Mouse (Mus musculus) limb, embryonic 12.5 days (tissue): ENCODE results near the gene Evi5l. TPM values are rescaled to one million over a fixed set of nuclear protein-coding genes. Genes with fewer than 3 reads are reported as not detected.

ENCODE experiments used
- ATAC-seq: fragments of 200-750 bp; cut with Nextera tagmentation; 2 replicates; pipeline ENCODE4 v1.8.0; 2017; ENCODE audit warnings: low read depth, moderate TSS enrichment; ENCODE audit not compliant: insufficient number of reproducible peaks, insufficient read depth, low FRiP score, low TSS enrichment
- H3K27ac ChIP-seq: fragments of 300-500 bp; sonication (generic); 2 replicates; pipeline ENCODE4 v1.5.1; 2016; ENCODE audit warnings: mild to moderate bottlenecking, moderate library complexity
- H3K27me3 ChIP-seq: fragments of 300-500 bp; sonication (generic); 2 replicates; pipeline ENCODE4 v1.6.1; 2016; ENCODE audit warnings: mild to moderate bottlenecking, moderate library complexity
- H3K36me3 ChIP-seq: fragments of 300-500 bp; sonication (generic); 2 replicates; pipeline ENCODE4 v1.6.1; 2016; ENCODE audit warnings: mild to moderate bottlenecking, moderate library complexity
- H3K4me1 ChIP-seq: fragments of 300-500 bp; sonication (generic); replicated peaks from 2 replicates; pipeline ENCODE4 v1.6.1; 2016
- H3K4me2 ChIP-seq: fragments of 300-500 bp; sonication (generic); 2 replicates; pipeline ENCODE4 v1.6.1; 2016; ENCODE audit warnings: mild to moderate bottlenecking, moderate library complexity
- H3K4me3 ChIP-seq: fragments of 300-500 bp; sonication (generic); replicated peaks from 2 replicates; pipeline ENCODE4 v1.5.1; 2016; ENCODE audit warnings: mild to moderate bottlenecking
- H3K9ac ChIP-seq: fragments of 300-500 bp; sonication (generic); replicated peaks from 2 replicates; pipeline ENCODE4 v1.6.1; 2016; ENCODE audit warnings: mild to moderate bottlenecking, moderate library complexity
- H3K9me3 ChIP-seq: fragments of 300-500 bp; sonication (generic); 2 replicates; pipeline ENCODE4 v1.6.1; 2016; ENCODE audit warnings: mild to moderate bottlenecking, moderate library complexity
- WGBS: fragments of 180-500 bp; shearing (Covaris S2); methylation state at CpG from one replicate; pipeline ENCODE4 v1.1.7; 2016; 5-methylcytosine and 5-hydroxymethylcytosine counted together
- polyA plus RNA-seq: library from polyadenylated mRNA; unstranded; fragments of >200 nt; fragmentation: Nextera tagmentation; extraction: Ambion mirVana; gene quantifications from 2 replicates; pipeline ENCODE4 v1.2.1, GENCODE M21; 2016

Evi5l gene
- polyA plus RNA-seq, 1 experiment from 2014 or later: 29.4 TPM

GRCm38 (mm10) chr8:4172486-4172885 lies 6.1 kb downstream of the Evi5l start:
- WGBS: 68% methylated on average over 3 of the region's 3 CpGs
- no peaks in the 10 kb centered on the region; the same call in 1 of the 2 replicates for H3K36me3 ChIP-seq
- no peak for ATAC-seq

GRCm38 (mm10) chr8:4174018-4174417 lies 7.7 kb downstream of the Evi5l start:
- 65% methylated on average over 2 of the region's 2 CpGs for WGBS
- no peaks in the 10 kb centered on the region for H3K9me3 ChIP-seq
- no peak overlapping the region for H3K4me2 ChIP-seq
- H3K27ac ChIP-seq: no peak overlapping the region
- H3K27me3 ChIP-seq: no peaks in the 10 kb centered on the region
- H3K4me3 ChIP-seq: no peak overlapping the region
- H3K9ac ChIP-seq: no peak overlapping the region
- 0 out of 2 replicates have a peak, but pooled peaks have one; percentile 31 for ATAC-seq
- no peaks in the 10 kb centered on the region; the same call in 1 of the 2 replicates for H3K36me3 ChIP-seq
- H3K4me1 ChIP-seq: no peaks in the 10 kb centered on the region

More at GRCm38 (mm10) chr8:4172486-4172885, 6.1 kb downstream of the Evi5l start:
- H3K9ac ChIP-seq: no peak overlapping the region
- no peak overlapping the region for H3K4me3 ChIP-seq
- H3K27me3 ChIP-seq: no peaks in the 10 kb centered on the region
- H3K27ac ChIP-seq: no peak overlapping the region
- 0 out of 2 replicates have a peak, but pooled peaks cover under 1% of the 10 kb centered on the region for H3K4me1 ChIP-seq
- H3K4me2 ChIP-seq: no peak overlapping the region
- no peaks in the 10 kb centered on the region for H3K9me3 ChIP-seq

- Histone ChIP-seq H3K9ac (no peak overlapping the region), H3K27me3 (no peaks in the 10 kb centered on the region), H3K4me3 (no peak overlapping the region), H3K27ac (no peak overlapping the region), H3K36me3 (peaks cover 44% of the 10 kb centered on the region), H3K4me1 (no peaks in the 10 kb centered on the region), H3K9me3 (no peaks in the 10 kb centered on the region), H3K4me2 (no peak overlapping the region)
- no peak for ATAC-seq
- 82% methylated on average over 8 of the region's 8 CpGs for WGBS
Observed at GRCm38 (mm10) chr8:4183409-4183808, 17.0 kb downstream of the Evi5l start.

- ATAC-seq: no peak
- Histone ChIP-seq H3K36me3 (peaks cover 51% of the 10 kb centered on the region), H3K27ac (no peak overlapping the region), H3K4me2 (no peak overlapping the region), H3K4me1 (no peaks in the 10 kb centered on the region), H3K4me3 (no peak overlapping the region), H3K27me3 (no peaks in the 10 kb centered on the region), H3K9me3 (no peaks in the 10 kb centered on the region), H3K9ac (no peak overlapping the region)
- WGBS: 90% methylated on average over 2 of the region's 2 CpGs
Observed at GRCm38 (mm10) chr8:4186151-4186550, 19.8 kb downstream of the Evi5l start.

GRCm38 (mm10) chr8:4188605-4189004 lies 22.2 kb downstream of the Evi5l start:
- H3K36me3 ChIP-seq: peaks cover 55% of the 10 kb centered on the region

GRCm38 (mm10) chr8:4189031-4189722 lies 22.8 kb downstream of the Evi5l start:
- H3K36me3 ChIP-seq: peaks cover 53% of the 10 kb centered on the region
- peaks cover 6% of the 10 kb centered on the region for H3K4me1 ChIP-seq
- no peak overlapping the region for H3K9ac ChIP-seq
- WGBS: 27% methylated on average over 3 of the region's 3 CpGs
- H3K27ac ChIP-seq: no peak overlapping the region
- no peak overlapping the region for H3K4me3 ChIP-seq
- no peak for ATAC-seq
- H3K4me2 ChIP-seq: no peak overlapping the region
- H3K27me3 ChIP-seq: no peaks in the 10 kb centered on the region
- H3K9me3 ChIP-seq: no peaks in the 10 kb centered on the region

More at GRCm38 (mm10) chr8:4188605-4189004, 22.2 kb downstream of the Evi5l start:
- H3K9ac ChIP-seq: no peak overlapping the region
- no peaks in the 10 kb centered on the region for H3K9me3 ChIP-seq
- H3K4me3 ChIP-seq: no peak overlapping the region
- peaks cover 6% of the 10 kb centered on the region for H3K4me1 ChIP-seq
- no peak overlapping the region for H3K4me2 ChIP-seq
- H3K27ac ChIP-seq: no peak overlapping the region
- no peaks in the 10 kb centered on the region for H3K27me3 ChIP-seq
- ATAC-seq: no peak

- WGBS: 69% methylated on average over 5 of the region's 5 CpGs
- Histone ChIP-seq H3K27me3 (no peaks in the 10 kb centered on the region), H3K27ac (no peak overlapping the region), H3K4me3 (no peak overlapping the region), H3K9ac (no peak overlapping the region), H3K4me2 (no peak overlapping the region), H3K9me3 (no peaks in the 10 kb centered on the region), H3K36me3 (peaks cover 28% of the 10 kb centered on the region), H3K4me1 (peaks cover 6% of the 10 kb centered on the region)
- no peak for ATAC-seq
Observed at GRCm38 (mm10) chr8:4192305-4192704, 25.9 kb downstream of the Evi5l start.

GRCm38 (mm10) chr8:4192807-4193587 lies 26.6 kb downstream of the Evi5l start:
- H3K9ac ChIP-seq: no peak overlapping the region
- whole genome bisulfite sequencing: 8% methylated on average over 18 of the region's 18 CpGs
- H3K27me3 ChIP-seq: no peaks in the 10 kb centered on the region
- H3K4me3 ChIP-seq: no peak overlapping the region
- H3K4me1 ChIP-seq: peaks cover 6% of the 10 kb centered on the region
- no peaks in the 10 kb centered on the region for H3K9me3 ChIP-seq
- no peak overlapping the region for H3K27ac ChIP-seq
- ATAC-seq: peak; percentile 70
- H3K4me2 ChIP-seq: peak overlapping the region; percentile 42
- H3K36me3 ChIP-seq: peaks cover 21% of the 10 kb centered on the region

- ATAC-seq: peak; percentile 34; the same call in 1 of the 2 replicates
- H3K36me3 ChIP-seq: peaks cover 16% of the 10 kb centered on the region; the same call in 1 of the 2 replicates
- no peak overlapping the region for H3K27ac ChIP-seq
- no peaks in the 10 kb centered on the region for H3K9me3 ChIP-seq
- H3K9ac ChIP-seq: no peak overlapping the region
- 50% methylated on average over 7 of the region's 7 CpGs for WGBS
- H3K4me2 ChIP-seq: peak overlapping the region; percentile 42
- H3K4me1 ChIP-seq: peaks cover 6% of the 10 kb centered on the region
- H3K27me3 ChIP-seq: no peaks in the 10 kb centered on the region
- H3K4me3 ChIP-seq: no peak overlapping the region
Observed at GRCm38 (mm10) chr8:4193588-4193894, 27.2 kb downstream of the Evi5l start.

- Histone ChIP-seq H3K27me3 (peaks cover 30% of the 10 kb centered on the region), H3K9me3 (no peaks in the 10 kb centered on the region), H3K4me2 (no peak overlapping the region), H3K36me3 (peaks cover 17% of the 10 kb centered on the region; the same call in 1 of the 2 replicates), H3K27ac (no peak overlapping the region), H3K4me3 (no peak overlapping the region), H3K4me1 (peaks cover 5% of the 10 kb centered on the region), H3K9ac (no peak overlapping the region)
- 78% methylated on average over 2 of the region's 2 CpGs for WGBS
- no peak for ATAC-seq
Observed at GRCm38 (mm10) chr8:4201321-4201720, 35.0 kb downstream of the Evi5l start.
